Mouse (Mus musculus): ENCODE data around the gene Tuba3a. TPM values are rescaled to one million over a fixed set of nuclear protein-coding genes. Genes with fewer than 3 reads are reported as not detected.

Gene Tuba3a
- polyA plus RNA-seq, 1 experiment from 2014 or later: 0.26 TPM

- H3K4me3 ChIP-seq (replicated peaks; ENCODE audit: low read length): no peak overlapping the region
- H3K27me3 ChIP-seq (ENCODE audit: control insufficient read depth, insufficient read depth, low read length): no peaks in the 10 kb centered on the region
- ATAC-seq (ENCODE audit: insufficient read depth, low FRiP score): no peak
- H3K4me2 ChIP-seq (ENCODE audit: low read depth, low read length): peak overlapping the region; percentile 98; the same call in 1 of the 2 replicates
- peaks cover 19% of the 10 kb centered on the region; the same call in 1 of the 2 replicates for H3K4me1 ChIP-seq (ENCODE audit: control insufficient read depth, insufficient read depth, low read length)
- H3K27ac ChIP-seq (ENCODE audit: low read length): no peak overlapping the region
- peak overlapping the region; percentile 26; the same call in 1 of the 2 replicates for H3K9ac ChIP-seq (ENCODE audit: low read length)
- H3K9me3 ChIP-seq (replicated peaks; ENCODE audit: control insufficient read depth, low read length): no peaks in the 10 kb centered on the region
- 73% methylated on average over 6 of the region's 6 CpGs for WGBS
- H3K36me3 ChIP-seq (ENCODE audit: control insufficient read depth, insufficient read depth, low read length): no peaks in the 10 kb centered on the region
Observed at GRCm38 (mm10) chr6:125232516-125232915, 53.3 kb downstream of the Tuba3a start.

GRCm38 (mm10) chr6:125232045-125232437 lies 53.8 kb downstream of the Tuba3a start:
- ATAC-seq (ENCODE audit: insufficient read depth, low FRiP score): peak; percentile 20; the same call in 1 of the 2 replicates
- WGBS: 44% methylated on average over 4 of the region's 4 CpGs
- Histone ChIP-seq H3K9me3 (replicated peaks; ENCODE audit: control insufficient read depth, low read length) (no peaks in the 10 kb centered on the region), H3K36me3 (ENCODE audit: control insufficient read depth, insufficient read depth, low read length) (no peaks in the 10 kb centered on the region), H3K27ac (ENCODE audit: low read length) (peak overlapping the region; percentile 90), H3K4me1 (ENCODE audit: control insufficient read depth, insufficient read depth, low read length) (peaks cover 19% of the 10 kb centered on the region; the same call in 1 of the 2 replicates), H3K4me2 (ENCODE audit: low read depth, low read length) (peak overlapping the region; percentile 98), H3K9ac (ENCODE audit: low read length) (peak overlapping the region; percentile 92), H3K4me3 (replicated peaks; ENCODE audit: low read length) (peak overlapping the region; percentile 69), H3K27me3 (ENCODE audit: control insufficient read depth, insufficient read depth, low read length) (no peaks in the 10 kb centered on the region)

GRCm38 (mm10) chr6:125231117-125232044 lies 54.5 kb downstream of the Tuba3a start, which contains the start of gene Tapbpl:
Tapbpl (minus strand) TSS chr6:125231860.
- H3K4me3 ChIP-seq (replicated peaks; ENCODE audit: low read length): peak within 1 kb of the TSS; percentile 69
- peak within 1 kb of the TSS; percentile 92 for H3K9ac ChIP-seq (ENCODE audit: low read length)
- H3K4me1 ChIP-seq (ENCODE audit: control insufficient read depth, insufficient read depth, low read length): peaks cover 19% of the 10 kb centered on the region; the same call in 1 of the 2 replicates
- WGBS: 2% methylated on average over 16 of the region's 16 CpGs
- H3K36me3 ChIP-seq (ENCODE audit: control insufficient read depth, insufficient read depth, low read length): no peaks in the 10 kb centered on the region
- H3K4me2 ChIP-seq (ENCODE audit: low read depth, low read length): peak within 1 kb of the TSS; percentile 98
- no peaks in the 10 kb centered on the region for H3K27me3 ChIP-seq (ENCODE audit: control insufficient read depth, insufficient read depth, low read length)
- peak; percentile 52; the same call in 1 of the 2 replicates for ATAC-seq (ENCODE audit: insufficient read depth, low FRiP score)
- H3K27ac ChIP-seq (ENCODE audit: low read length): peak within 1 kb of the TSS; percentile 90
- no peaks in the 10 kb centered on the region for H3K9me3 ChIP-seq (replicated peaks; ENCODE audit: control insufficient read depth, low read length)

- no peaks in the 10 kb centered on the region for H3K27me3 ChIP-seq (ENCODE audit: control insufficient read depth, insufficient read depth, low read length)
- peaks cover 19% of the 10 kb centered on the region; the same call in 1 of the 2 replicates for H3K4me1 ChIP-seq (ENCODE audit: control insufficient read depth, insufficient read depth, low read length)
- H3K36me3 ChIP-seq (ENCODE audit: control insufficient read depth, insufficient read depth, low read length): no peaks in the 10 kb centered on the region
- H3K9ac ChIP-seq (ENCODE audit: low read length): no peak overlapping the region
- H3K9me3 ChIP-seq (replicated peaks; ENCODE audit: control insufficient read depth, low read length): no peaks in the 10 kb centered on the region
- 63% methylated on average over 9 of the region's 9 CpGs for WGBS
- no peak overlapping the region for H3K4me3 ChIP-seq (replicated peaks; ENCODE audit: low read length)
- ATAC-seq (ENCODE audit: insufficient read depth, low FRiP score): no peak
- H3K27ac ChIP-seq (ENCODE audit: low read length): no peak overlapping the region
- peak overlapping the region; percentile 98 for H3K4me2 ChIP-seq (ENCODE audit: low read depth, low read length)
Observed at GRCm38 (mm10) chr6:125230571-125230970, 55.3 kb downstream of the Tuba3a start.

Small RNAs within 50 kb of the gene (microRNA-seq; reads per million reads assigned to microRNA genes)
- gene Mir8113: not detected

Other genes starting within 250 kb of the Tuba3a start
- 114 and 115 TPM in 2 replicates for gene Ing4, start 246.3 kb downstream of the Tuba3a start, polyA plus RNA-seq (2015; fragmentation: Nextera tagmentation; extraction: Ambion mirVana)
- 10.6 and 12.9 TPM in 2 replicates for gene Acrbp, start 236.4 kb downstream of the Tuba3a start, polyA plus RNA-seq (2015; fragmentation: Nextera tagmentation; extraction: Ambion mirVana)
- gene Lpar5, start 218.1 kb downstream of the Tuba3a start, polyA plus RNA-seq (2015; fragmentation: Nextera tagmentation; extraction: Ambion mirVana): 9.5 and 13.6 TPM in 2 replicates
- gene Chd4, start 190.1 kb downstream of the Tuba3a start, polyA plus RNA-seq (2015; fragmentation: Nextera tagmentation; extraction: Ambion mirVana): 42.6 and 46.3 TPM in 2 replicates
- gene Nop2, start 154.1 kb downstream of the Tuba3a start, polyA plus RNA-seq (2015; fragmentation: Nextera tagmentation; extraction: Ambion mirVana): 56.6 and 57.9 TPM in 2 replicates
- 6.0 and 8.8 TPM in 2 replicates for gene Iffo1, start 140.8 kb downstream of the Tuba3a start, polyA plus RNA-seq (2015; fragmentation: Nextera tagmentation; extraction: Ambion mirVana)
- gene Gapdh, start 119.6 kb downstream of the Tuba3a start, polyA plus RNA-seq (2015; fragmentation: Nextera tagmentation; extraction: Ambion mirVana): 1,523 and 1,787 TPM in 2 replicates
- gene Ncapd2, start 94.3 kb downstream of the Tuba3a start, polyA plus RNA-seq (2015; fragmentation: Nextera tagmentation; extraction: Ambion mirVana): 90.3 and 102 TPM in 2 replicates
- 212 and 232 TPM in 2 replicates for gene Mrpl51, start 94.2 kb downstream of the Tuba3a start, polyA plus RNA-seq (2015; fragmentation: Nextera tagmentation; extraction: Ambion mirVana)
- 6.9 and 7.4 TPM in 2 replicates for gene Vamp1, start 70.5 kb downstream of the Tuba3a start, polyA plus RNA-seq (2015; fragmentation: Nextera tagmentation; extraction: Ambion mirVana)
- 9.0 and 9.6 TPM in 2 replicates for gene Tapbpl, start 54.2 kb downstream of the Tuba3a start, polyA plus RNA-seq (2015; fragmentation: Nextera tagmentation; extraction: Ambion mirVana)
- 2.5 and 2.7 TPM in 2 replicates for gene Cd27, start 49.0 kb downstream of the Tuba3a start, polyA plus RNA-seq (2015; fragmentation: Nextera tagmentation; extraction: Ambion mirVana)
- 69.4 and 73.1 TPM in 2 replicates for gene Ltbr, start 27.8 kb upstream of the Tuba3a start, polyA plus RNA-seq (2015; fragmentation: Nextera tagmentation; extraction: Ambion mirVana)
- gene Scnn1a, start 34.6 kb upstream of the Tuba3a start, polyA plus RNA-seq (2015; fragmentation: Nextera tagmentation; extraction: Ambion mirVana): 5.8 and 9.7 TPM in 2 replicates
- gene Tnfrsf1a, start 63.3 kb upstream of the Tuba3a start, polyA plus RNA-seq (2015; fragmentation: Nextera tagmentation; extraction: Ambion mirVana): 82.6 and 91.1 TPM in 2 replicates
- 6.3 and 8.2 TPM in 2 replicates for gene Plekhg6, start 94.8 kb upstream of the Tuba3a start, polyA plus RNA-seq (2015; fragmentation: Nextera tagmentation; extraction: Ambion mirVana)
- gene Cd9, start 208.7 kb upstream of the Tuba3a start, polyA plus RNA-seq (2015; fragmentation: Nextera tagmentation; extraction: Ambion mirVana): 452 and 514 TPM in 2 replicates